Mouse (Mus musculus) C2C12 (cell line): ENCODE results near the gene Paqr4.

Experiments
- CTCF ChIP-seq: IDR thresholded peaks from one replicate; pipeline ENCODE4 v1.5.1; 2011; ENCODE audit not compliant: control insufficient read depth, insufficient read depth, insufficient read length
- FOSL1 ChIP-seq: IDR thresholded peaks from one replicate; pipeline ENCODE4 v1.8.0; 2011; ENCODE audit warnings: mild to moderate bottlenecking, low read length; ENCODE audit not compliant: poor library complexity, insufficient read depth, severe bottlenecking
- MAX ChIP-seq: IDR thresholded peaks from one replicate; pipeline ENCODE4 v1.6.1; 2011; ENCODE audit warnings: mild to moderate bottlenecking, control low read depth
- MYOD1 ChIP-seq: IDR thresholded peaks from one replicate; pipeline ENCODE4 v1.6.1; 2011; ENCODE audit warnings: low read depth; ENCODE audit not compliant: control insufficient read depth, insufficient read length
- MYOG ChIP-seq: IDR thresholded peaks from one replicate; pipeline ENCODE4 v1.6.1; 2011; ENCODE audit not compliant: control insufficient read depth, insufficient read length; ENCODE audit errors: extremely low read depth
- USF1 ChIP-seq: IDR thresholded peaks from one replicate; pipeline ENCODE4 v1.6.1; 2011; ENCODE audit warnings: low read depth, mild to moderate bottlenecking, control low read depth, moderate library complexity

GRCm38 (mm10) chr17:23747471-23747870 lies 6.8 kb upstream of the Paqr4 start:
- no peak for TF ChIP-seq CTCF
- no peak for TF ChIP-seq MAX
- TF ChIP-seq MYOG: no peak
- no peak for TF ChIP-seq FOSL1
- no peak for TF ChIP-seq MYOD1
- TF ChIP-seq USF1: no peak
